Mouse (Mus musculus): ENCODE measurements around the gene Atf7ip2.

Atf7ip2 gene

GRCm38 (mm10) chr16:10297696-10298644, 105.5 kb downstream of the Atf7ip2 start:
- no peak for DNase-seq

GRCm38 (mm10) chr16:10299637-10300036, 107.1 kb downstream of the Atf7ip2 start:
- peak; percentile 36 for DNase-seq

- DNase-seq = no peak
Observed at GRCm38 (mm10) chr16:10300231-10301186, 108.0 kb downstream of the Atf7ip2 start.

Data from embryo, embryonic 11 days (tissue).